Mouse (Mus musculus) common myeloid progenitor, adult 5-6 weeks (primary cell): ENCODE measurements around the gene Mgat5. TPM values are rescaled to one million over a fixed set of nuclear protein-coding genes. Genes with fewer than 3 reads are reported as not detected.

Source experiments
- ATAC-seq: replicated peaks from 2 replicates; pipeline ENCODE4 v1.8.0; 2016; ENCODE audit warnings: low read depth, mild to moderate bottlenecking, moderate TSS enrichment, inconsistent platforms; ENCODE audit not compliant: poor library complexity, severe bottlenecking
- total RNA-seq: library from RNA; stranded (forward); fragments of 200-1000, 187-1606 nt; gene quantifications from 2 replicates; pipeline ENCODE4 v1.2.3, GENCODE M21; 2017

Gene Mgat5
- total RNA-seq, 1 experiment from 2014 or later = 66.2 TPM

DNA sequence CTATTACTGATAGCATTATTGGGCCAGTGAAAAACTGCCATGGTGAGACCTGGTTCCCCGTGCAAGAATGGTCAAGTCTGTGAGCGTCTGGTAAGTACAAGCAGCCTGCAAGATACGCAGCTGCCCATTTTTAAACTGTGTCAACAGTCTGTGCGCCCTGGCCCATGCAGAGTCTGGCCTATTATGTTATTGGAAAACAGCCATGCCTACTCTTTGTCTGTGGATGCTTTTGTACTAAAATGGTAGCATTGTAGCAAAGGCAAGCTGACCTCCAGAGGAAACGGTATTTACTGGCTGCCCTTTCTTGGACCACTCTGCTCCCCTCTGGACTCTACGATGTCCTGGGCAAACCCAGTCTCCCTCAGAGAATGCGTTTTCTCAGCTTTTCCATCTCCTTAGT, 209.7 kb downstream of the Mgat5 start:
- ATAC-seq = no peak

DNA sequence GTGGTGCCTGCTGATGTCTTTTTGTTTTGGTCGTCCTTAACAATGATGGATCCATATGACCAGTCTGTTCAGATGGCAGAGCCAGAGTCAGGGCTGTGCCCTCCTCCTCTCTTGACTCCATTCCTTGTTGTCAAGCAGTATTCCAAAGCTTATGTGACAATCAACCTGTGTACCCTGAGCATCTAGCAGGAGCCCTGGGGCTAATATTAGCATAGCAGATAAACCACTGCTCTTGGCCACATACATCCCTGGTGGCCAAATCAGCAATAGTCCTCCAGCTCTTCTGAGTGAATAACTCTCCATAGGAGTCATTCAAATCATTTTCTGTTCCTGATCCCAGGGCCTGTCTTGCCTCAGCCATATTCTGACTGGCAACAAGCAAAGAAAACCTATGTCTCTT, 211.1 kb downstream of the Mgat5 start:
- no peak for ATAC-seq

DNA sequence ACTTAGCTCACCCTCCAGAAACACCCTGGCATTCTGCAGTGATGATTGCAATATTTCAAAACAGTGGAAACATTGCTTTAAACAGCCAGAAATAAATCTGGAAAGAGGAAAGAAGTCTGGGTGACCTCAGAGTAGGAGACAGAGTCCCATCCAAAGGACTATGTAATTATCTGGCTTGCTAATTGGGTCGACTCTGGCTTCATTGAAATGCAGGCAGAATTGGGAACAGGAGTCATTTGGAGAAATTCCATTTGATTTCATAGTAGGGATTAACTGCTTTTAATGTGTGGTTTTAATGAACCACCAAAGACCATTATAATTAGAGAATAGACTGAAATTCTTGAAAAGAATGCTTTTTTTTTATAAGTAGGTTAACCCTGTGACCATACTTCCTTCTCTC, 212.2 kb downstream of the Mgat5 start:
- no peak for ATAC-seq

DNA sequence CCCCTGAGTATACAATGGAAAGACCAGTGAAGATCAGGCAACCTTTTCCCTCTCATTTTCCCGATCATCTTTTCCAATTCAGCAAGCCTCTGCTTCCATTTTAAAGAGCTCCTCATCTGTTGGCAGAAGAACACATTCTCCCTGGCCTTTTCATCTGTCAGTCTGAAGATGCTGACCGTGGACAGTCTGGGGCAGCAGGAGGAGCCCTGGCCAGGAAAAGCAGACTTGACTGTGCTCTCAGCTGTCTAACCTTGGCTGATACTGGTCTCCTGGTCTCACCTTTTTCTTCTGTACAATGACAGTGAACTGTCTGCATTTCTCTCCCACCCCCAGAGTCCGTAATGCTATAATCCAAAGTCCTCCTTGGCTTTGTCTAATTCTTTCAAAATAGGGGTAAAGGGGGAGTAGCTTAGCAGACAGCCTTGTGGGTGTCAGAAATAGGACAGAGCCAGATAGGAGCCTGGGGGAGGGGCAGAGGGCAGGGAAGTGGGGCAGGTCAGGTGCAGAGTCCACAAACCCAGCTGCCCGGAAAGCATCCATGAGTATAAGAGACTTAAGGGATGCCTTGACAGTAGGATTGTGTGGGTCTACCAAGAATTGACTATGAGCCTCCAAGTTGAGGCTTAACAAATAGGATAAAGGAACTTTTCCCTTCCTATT, 214.2 kb downstream of the Mgat5 start:
- no peak for ATAC-seq

DNA sequence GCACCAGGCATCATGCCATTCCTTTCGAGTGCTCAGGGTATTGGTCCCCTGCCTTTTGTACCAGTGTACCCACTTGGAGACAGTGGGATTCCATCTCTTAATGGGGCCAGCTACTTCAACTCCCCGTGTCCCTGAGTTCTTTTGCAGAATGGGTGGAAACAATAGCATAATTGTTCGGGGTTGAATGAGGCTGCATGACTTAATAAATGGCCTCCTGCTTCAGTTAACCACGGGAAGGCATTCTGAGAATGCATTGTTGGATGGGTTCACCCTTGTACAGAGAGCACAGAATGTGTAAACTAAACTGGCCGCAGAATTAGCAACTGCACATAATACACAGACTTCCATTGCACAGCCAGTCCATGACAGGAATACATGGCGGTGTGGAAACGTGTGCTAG, 214.8 kb downstream of the Mgat5 start:
- no peak for ATAC-seq

DNA sequence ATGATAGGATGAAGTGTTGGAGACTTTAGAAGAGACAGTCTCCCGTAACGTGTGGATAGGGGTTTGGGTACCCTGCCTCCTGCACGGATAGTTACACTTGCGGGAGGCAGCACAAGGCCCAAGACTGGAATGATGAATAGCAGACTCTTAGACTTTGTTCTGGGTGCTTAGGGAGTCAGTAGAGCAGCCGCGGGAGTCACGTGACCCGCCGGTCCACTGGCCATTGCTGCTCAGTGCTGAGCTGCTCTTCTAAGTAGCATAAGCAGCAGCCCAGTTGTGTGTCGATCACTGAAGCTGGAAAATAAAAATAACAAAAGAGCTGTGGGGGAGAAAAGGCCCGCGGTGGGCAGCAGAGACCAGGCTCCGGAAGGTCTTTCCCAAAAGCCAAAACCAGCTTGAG, 215.6 kb downstream of the Mgat5 start:
- ATAC-seq = no peak

DNA sequence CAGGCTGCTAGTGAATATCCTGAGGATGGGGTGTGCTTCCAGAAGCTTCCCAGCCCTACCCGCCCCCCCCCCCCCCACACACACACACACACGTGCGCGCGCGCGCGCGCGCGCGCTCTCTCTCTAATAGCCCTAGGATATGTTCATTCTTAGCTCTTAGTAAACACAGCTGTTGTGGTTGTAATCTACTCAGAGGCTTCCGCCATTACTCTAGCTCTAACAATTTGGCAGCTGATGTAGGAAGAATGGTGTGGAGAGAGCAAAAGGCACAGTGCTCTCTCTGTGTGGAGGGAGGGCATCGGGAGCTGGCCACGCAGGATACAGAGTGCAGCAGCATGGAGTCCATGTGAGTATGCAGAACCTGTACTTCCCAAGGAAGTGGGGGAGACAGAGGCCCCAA, 216.0 kb downstream of the Mgat5 start:
- ATAC-seq = no peak

DNA sequence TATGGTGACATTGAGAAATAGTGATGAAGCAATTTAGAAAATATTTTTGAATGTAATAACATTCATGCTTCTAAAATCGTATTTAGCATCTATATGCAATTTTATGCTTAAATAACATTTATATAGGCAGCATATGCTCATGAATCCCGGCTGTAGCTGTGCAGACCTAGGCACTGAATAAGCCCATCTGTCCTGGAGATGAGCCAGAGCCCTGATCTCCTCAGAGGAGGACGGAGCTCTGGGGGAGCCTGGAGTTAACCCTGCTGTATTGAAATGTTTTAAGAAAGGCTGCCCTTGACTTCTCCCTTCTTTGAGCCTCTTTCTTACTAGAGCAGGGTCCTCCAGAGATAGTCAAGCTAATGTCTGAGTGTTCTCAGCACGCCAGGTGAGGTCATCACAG, 217.8 kb downstream of the Mgat5 start:
- no peak for ATAC-seq

DNA sequence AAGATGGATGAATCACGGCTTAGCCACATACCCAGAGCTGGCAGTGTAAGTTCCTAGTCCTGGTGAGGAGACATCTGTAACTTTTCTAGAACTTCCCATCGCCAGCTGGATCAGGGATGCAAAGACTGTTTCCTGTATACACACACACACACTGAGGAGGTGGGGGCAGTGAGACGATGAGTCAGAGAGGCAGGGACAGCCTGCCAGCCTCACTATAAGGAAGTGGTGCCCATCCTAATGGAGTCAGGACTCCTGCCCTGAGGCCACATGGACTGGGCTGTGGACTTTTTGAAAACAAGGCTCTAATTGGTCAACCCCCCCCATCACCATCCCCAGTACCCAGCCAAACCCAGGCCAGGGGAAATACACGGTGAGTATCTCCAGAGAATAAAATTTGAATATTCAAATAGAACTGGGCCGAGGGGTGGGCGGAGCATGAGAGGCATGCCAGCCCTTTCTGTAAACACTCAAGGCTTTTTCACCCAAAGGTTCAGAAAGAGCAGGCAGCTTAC, 220.3 kb downstream of the Mgat5 start:
- peak; percentile 67 for ATAC-seq

DNA sequence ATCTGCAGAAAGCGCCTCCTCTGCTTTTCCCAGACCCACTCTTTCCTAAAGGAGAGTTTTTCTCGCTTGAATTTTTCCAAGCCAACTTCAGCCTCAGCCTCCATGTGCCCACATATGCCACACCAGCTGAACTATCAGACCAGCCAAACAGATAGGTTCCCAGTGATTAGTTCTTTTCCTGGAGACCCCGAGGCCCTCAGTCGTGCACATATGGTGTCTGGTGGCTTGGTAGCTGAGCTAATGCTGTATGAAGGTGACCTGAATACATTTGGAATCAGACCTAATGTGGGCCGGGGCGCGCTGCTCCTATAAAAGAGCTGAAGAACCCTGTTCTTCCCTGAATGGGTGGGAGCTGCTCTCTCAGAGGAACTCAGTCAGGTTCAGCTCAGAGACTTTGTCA, 225.5 kb downstream of the Mgat5 start:
- ATAC-seq = no peak

DNA sequence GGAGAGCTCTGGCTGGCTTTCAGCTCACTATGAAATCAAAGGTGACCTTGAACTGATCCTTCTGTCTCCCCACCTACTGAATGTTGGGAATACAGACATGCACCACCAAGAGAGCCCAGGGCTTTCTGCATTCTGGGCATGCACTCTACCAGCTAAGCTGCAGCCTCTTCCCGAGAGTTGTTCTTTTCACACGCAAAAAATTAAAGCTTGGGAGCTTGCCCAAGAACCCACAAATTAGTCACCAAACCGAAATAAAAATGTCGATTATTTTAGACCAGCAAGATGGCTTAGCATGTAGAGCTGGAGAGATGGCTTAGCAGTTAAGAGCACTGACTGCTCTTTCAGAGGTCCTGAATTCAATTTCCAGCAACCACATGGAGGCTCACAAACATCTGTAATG, 230.0 kb downstream of the Mgat5 start:
- ATAC-seq = no peak

DNA sequence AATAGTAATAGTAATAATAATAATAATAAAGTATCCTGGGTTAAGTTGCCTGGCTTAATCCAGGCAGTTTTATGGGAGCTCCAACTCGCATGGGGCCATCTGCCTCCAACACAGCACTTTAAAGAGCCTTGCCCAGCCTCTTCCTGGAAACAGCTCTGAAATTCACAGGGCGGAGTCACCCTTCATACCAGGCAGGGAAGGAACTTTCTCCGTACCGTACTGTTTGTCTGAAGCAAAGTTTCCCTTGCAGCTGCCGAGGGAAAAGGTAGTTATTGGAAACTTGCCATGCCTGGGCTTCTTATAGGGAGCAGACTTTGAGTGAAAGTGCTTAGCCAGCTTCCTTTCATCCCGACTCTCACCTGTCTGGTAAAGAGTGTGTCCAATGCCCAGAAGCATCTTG, 232.3 kb downstream of the Mgat5 start:
- ATAC-seq = no peak

DNA sequence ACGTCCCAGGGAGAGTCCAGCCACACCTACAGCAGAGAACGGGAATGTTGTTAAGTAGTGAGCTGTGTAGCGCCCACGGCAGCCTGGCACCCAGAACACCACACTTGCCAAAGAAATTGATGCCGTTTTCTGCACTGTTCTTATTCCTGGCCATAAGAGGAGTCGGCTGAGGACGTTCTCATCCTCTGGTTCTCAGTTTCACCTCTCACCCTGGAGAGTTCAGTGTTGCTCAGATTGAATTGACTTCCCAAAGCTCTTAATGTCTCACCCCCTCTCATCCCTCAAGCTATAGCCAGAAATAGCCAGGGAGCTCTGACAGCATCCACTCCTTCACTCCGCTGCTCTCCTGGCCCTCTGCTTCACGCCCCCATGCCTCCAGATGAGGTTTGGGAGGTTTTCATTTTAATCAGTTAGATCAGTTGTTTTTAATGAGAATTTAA, 234.7 kb downstream of the Mgat5 start:
- ATAC-seq = no peak

DNA sequence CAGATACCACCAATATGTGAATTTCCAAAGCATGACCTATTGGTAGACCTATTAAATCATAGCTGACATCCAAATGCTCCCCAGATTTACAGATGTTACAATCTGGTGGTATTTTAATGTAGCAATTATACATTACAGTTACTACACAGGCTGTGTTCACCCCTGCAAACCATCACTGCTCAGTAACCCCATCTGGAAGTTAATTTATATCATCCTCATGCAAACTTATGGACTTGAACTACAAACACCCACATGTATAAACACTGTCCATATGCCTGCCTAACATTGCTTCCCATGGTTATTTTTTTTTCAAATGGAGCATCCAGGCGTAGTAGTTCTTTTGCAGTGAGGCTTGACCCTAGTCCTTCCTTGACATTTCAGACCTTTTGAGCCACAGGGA, 236.2 kb downstream of the Mgat5 start:
- no peak for ATAC-seq

DNA sequence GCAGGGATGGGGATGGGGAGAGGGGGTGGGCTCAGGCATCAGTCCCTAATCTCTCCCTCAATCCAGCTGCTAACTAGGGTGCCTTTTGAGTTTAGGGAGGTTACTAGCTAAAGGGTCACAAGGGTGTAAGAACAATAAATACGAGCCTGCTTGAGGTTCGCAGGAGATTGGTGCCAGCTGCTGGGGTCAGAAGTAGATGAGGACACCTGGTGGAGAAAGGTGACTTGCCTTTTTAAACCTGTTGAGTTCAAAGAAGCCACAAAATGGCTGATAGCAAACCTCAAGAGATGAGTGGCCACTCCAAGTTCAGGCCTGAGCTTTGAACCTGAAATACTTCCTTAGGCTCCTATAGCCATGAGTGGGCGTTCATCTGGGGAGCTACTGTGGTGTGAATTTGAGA, 236.9 kb downstream of the Mgat5 start:
- ATAC-seq = no peak

DNA sequence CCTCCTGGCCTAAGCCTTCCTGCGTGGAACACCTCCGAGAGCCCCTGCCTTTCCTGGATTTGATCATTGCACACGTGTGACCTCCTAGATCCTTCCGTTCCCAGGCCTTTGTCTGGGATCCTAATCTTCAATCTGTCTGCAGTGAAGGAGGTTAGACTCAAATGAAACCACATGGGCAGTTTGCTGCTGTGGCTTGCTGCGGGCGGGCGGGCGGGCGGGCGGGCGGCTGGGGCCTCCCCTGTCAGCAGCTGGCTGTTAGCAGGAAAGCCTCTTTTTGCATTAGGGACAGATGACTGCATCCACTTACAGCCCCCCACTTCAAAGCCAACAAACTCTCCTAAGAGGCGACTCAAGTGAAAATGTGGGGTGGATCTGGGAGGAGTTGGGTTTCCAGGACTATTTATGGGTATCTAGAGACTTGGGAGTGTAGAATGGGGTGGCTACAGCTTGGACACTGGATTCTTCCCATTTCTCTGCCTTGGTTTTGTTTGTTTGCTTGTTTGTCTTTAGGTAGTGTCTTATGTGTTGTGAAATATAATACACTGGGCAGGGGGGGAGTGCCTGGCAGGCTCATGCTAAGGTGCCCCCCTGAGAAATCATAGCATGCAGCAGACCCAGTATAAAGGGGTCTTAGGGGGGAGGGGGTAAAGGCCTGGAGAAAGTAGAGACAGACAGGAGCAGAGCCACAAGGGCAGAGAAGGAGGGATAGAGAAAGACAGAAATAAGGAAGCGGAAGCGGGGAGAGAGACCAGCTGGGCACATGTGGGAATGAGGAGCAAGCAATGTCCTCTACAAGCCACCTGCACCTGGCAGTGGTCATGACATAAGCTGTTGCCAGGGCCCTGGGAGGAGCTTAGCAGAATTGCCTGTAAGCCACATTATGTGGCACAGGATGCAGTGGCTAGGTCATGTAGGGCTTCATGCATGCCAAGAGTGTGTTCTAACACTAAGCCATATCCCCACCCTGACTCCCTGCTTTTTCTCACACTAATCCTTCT, 238.4 kb downstream of the Mgat5 start:
- ATAC-seq = no peak

DNA sequence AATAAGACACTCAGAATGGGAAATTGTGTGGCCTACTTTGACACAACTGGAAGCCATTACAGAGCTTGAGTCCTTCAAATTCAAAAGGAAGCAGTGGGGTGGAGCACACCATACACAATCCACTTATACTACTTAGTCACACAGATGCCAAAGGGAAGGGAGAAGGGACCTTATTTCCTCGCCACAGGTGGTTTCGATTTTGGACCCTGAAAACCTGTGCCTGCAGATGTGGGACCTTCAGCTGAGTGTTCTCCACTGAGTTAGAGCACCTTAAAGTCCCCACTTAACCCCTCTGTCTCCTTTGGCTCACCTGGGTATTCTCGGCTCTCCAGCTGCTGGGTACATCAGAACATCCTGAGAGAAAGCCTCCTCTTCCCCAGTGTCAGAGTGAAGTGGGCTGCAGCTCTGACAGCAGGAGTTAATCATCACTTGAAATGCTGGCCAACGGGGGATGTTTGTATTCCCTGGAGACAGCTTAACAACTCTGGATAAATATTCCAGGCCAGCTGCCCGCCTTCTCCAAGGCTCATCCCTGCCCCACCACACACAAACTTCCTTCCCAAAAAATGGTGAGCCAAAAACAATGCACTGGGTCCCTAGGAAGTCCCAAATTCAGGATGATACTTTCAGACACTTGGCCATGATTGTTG, 240.1 kb downstream of the Mgat5 start:
- no peak for ATAC-seq

DNA sequence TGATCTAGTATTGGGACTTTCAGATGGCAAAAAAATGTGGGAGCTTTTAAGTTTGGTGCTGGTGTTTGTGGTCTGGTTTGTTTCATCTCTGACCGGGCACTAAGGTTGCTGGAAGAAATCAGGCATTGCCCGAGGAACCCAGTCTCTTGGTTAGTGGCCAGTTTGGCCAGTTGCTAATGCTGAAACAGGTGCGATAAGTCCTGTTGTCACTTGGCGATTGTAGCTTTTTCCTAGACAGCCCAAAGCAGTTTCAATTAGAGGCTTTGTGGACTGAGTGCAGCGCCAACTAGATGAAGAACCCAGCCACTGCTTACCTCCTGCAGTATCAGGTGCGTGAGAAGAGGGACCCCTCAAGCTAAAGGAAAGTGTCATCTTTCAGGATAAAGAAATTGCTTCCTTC, 248.6 kb downstream of the Mgat5 start:
- no peak for ATAC-seq

DNA sequence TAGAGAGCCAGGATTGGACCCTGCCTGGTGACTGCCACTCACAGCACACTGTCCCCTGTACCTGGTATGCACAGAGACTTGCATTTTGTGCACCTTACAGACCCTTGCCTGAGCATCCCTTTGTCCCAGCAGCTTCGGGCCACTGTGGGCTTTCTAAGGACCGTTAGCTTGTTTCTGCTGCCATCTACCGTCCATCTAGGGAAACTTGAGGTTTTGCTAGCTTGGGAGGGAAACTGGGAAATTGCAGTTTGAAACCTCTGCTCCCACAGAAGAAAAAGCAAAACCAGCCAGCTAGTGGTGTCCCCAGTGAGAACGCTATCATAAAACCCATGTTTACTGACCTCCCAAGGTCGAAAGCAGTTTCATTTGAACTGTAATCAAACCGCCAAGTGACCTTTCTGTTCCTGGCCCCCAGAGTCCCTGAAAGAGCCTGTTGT, 254.2 kb downstream of the Mgat5 start:
- peak; percentile 76 for ATAC-seq

DNA sequence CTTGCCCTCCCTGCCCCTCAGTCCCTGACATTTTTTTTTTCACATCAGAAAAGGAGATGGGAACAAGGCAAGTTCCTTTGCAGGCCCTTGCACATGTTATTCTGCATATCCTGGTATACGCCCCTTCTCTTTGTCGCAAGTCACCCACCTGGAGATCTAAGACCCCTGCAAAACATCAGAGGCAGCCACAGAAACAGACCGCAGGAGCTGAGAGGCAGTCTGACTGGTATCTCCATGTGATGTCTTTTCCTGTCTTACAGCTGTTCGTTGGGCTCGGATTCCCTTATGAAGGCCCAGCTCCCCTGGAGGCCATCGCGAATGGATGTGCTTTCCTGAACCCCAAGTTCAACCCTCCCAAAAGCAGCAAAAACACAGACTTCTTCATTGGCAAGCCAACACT, 254.8 kb downstream of the Mgat5 start:
- no peak for ATAC-seq

DNA sequence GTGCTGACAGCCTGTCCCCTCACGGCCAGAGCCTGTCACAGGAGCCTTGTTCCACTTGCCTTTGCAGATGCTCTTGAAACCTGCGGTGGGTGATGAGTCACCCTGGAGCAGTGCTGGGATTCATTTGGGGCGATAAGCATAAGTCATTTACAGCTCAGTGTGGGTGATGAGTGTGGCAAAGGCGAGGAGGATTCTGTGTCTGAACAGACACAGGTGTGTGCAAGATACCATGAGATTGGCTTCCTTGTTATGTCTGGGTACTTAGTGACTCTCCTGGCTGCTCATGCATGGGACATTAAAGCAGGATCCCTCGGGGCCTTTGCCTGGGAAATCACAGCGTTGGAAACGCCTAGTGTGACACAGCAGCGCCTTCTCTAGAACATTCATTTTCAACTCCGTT, 256.2 kb downstream of the Mgat5 start:
- no peak for ATAC-seq
